Mouse (Mus musculus) hindbrain, embryonic 15.5 days (tissue): ENCODE results near the gene Ube2h. TPM values are rescaled to one million over a fixed set of nuclear protein-coding genes. Genes with fewer than 3 reads are reported as not detected.
A peak's percentile ranks its signal among the peaks of the same experiment; 100 is the strongest.

Experiments
- ATAC-seq: fragments of 200-750 bp; cut with Nextera tagmentation; 2 replicates; pipeline ENCODE4 v1.8.0; 2017; ENCODE audit warnings: low read depth, moderate number of reproducible peaks, moderate TSS enrichment; ENCODE audit not compliant: low FRiP score
- H3K27ac ChIP-seq: fragments of 300-500 bp; sonication (generic); replicated peaks from 2 replicates; pipeline ENCODE4 v1.5.1; 2015; ENCODE audit warnings: mild to moderate bottlenecking, inconsistent platforms
- H3K27me3 ChIP-seq: fragments of 300-500 bp; sonication (generic); 2 replicates; pipeline ENCODE4 v1.6.1; 2015; ENCODE audit warnings: control low read depth, inconsistent platforms
- H3K36me3 ChIP-seq: fragments of 300-500 bp; sonication (generic); 2 replicates; pipeline ENCODE4 v1.6.1; 2015; ENCODE audit warnings: control low read depth, inconsistent platforms
- H3K4me1 ChIP-seq: fragments of 300-500 bp; sonication (generic); replicated peaks from 2 replicates; pipeline ENCODE4 v1.6.1; 2015; ENCODE audit warnings: control low read depth, inconsistent platforms
- H3K4me2 ChIP-seq: fragments of 300-500 bp; sonication (generic); 2 replicates; pipeline ENCODE4 v1.6.1; 2015; ENCODE audit warnings: moderate library complexity, mild to moderate bottlenecking, inconsistent platforms
- H3K4me3 ChIP-seq: fragments of 300-500 bp; sonication (generic); 2 replicates; pipeline ENCODE4 v1.5.1; 2015; ENCODE audit warnings: mild to moderate bottlenecking, inconsistent platforms
- H3K9ac ChIP-seq: fragments of 300-500 bp; sonication (generic); 2 replicates; pipeline ENCODE4 v1.6.1; 2015; ENCODE audit warnings: inconsistent platforms
- H3K9me3 ChIP-seq: fragments of 300-500 bp; sonication (generic); 2 replicates; pipeline ENCODE4 v1.6.1; 2016; ENCODE audit warnings: control low read depth, inconsistent platforms
- WGBS: fragments of 180-500 bp; shearing (Covaris S2); methylation state at CpG from one replicate; pipeline ENCODE4 v1.1.7; 2015; 5-methylcytosine and 5-hydroxymethylcytosine counted together
- polyA plus RNA-seq: library from polyadenylated mRNA; unstranded; fragments of >200 nt; fragmentation: Nextera tagmentation; extraction: Ambion mirVana; gene quantifications from 2 replicates; pipeline ENCODE4 v1.2.1, GENCODE M21; 2015

Ube2h gene
- polyA plus RNA-seq, 1 experiment from 2014 or later = 59.5 TPM

- H3K4me2 ChIP-seq = no peak overlapping the region
- H3K27ac ChIP-seq = no peak overlapping the region
- no peak for ATAC-seq
- H3K36me3 ChIP-seq = peaks cover 18% of the 10 kb centered on the region
- 81% methylated on average over 2 of the region's 2 CpGs for WGBS
- no peaks in the 10 kb centered on the region for H3K27me3 ChIP-seq
- no peaks in the 10 kb centered on the region for H3K9me3 ChIP-seq
- no peak overlapping the region for H3K4me3 ChIP-seq
- no peak overlapping the region for H3K9ac ChIP-seq
- H3K4me1 ChIP-seq = no peaks in the 10 kb centered on the region
Measured at GRCm38 (mm10) chr6:30292579-30292978, 11.8 kb downstream of the Ube2h start.

- Histone ChIP-seq H3K27ac (no peak overlapping the region), H3K4me3 (no peak overlapping the region), H3K9ac (no peak overlapping the region), H3K4me1 (no peaks in the 10 kb centered on the region), H3K4me2 (no peak overlapping the region), H3K9me3 (no peaks in the 10 kb centered on the region), H3K27me3 (no peaks in the 10 kb centered on the region), H3K36me3 (peaks cover 19% of the 10 kb centered on the region)
- 92% methylated on average over 6 of the region's 6 CpGs for WGBS
- ATAC-seq = 0 out of 2 replicates have a peak, but pooled peaks have one; percentile 38
Measured at GRCm38 (mm10) chr6:30287958-30288357, 16.4 kb downstream of the Ube2h start.

GRCm38 (mm10) chr6:30286642-30287041 is 17.7 kb downstream of the Ube2h start:
- no peak overlapping the region for H3K4me3 ChIP-seq
- no peak for ATAC-seq
- H3K4me2 ChIP-seq = no peak overlapping the region
- H3K9ac ChIP-seq = no peak overlapping the region
- H3K4me1 ChIP-seq = no peaks in the 10 kb centered on the region
- peaks cover 19% of the 10 kb centered on the region for H3K36me3 ChIP-seq
- no peaks in the 10 kb centered on the region for H3K9me3 ChIP-seq
- no peak overlapping the region for H3K27ac ChIP-seq
- no peaks in the 10 kb centered on the region for H3K27me3 ChIP-seq

GRCm38 (mm10) chr6:30284177-30284576 is 20.2 kb downstream of the Ube2h start:
- Histone ChIP-seq H3K9me3 (no peaks in the 10 kb centered on the region), H3K36me3 (peaks cover 19% of the 10 kb centered on the region)

GRCm38 (mm10) chr6:30282361-30282760 is 22.0 kb downstream of the Ube2h start:
- WGBS = 97% methylated on average over 2 of the region's 2 CpGs
- H3K36me3 ChIP-seq = peaks cover 31% of the 10 kb centered on the region
- H3K9me3 ChIP-seq = no peaks in the 10 kb centered on the region
- no peak for ATAC-seq
- H3K27me3 ChIP-seq = no peaks in the 10 kb centered on the region
- no peaks in the 10 kb centered on the region for H3K4me1 ChIP-seq
- no peak overlapping the region for H3K27ac ChIP-seq
- H3K9ac ChIP-seq = no peak overlapping the region
- no peak overlapping the region for H3K4me2 ChIP-seq
- H3K4me3 ChIP-seq = no peak overlapping the region

More at GRCm38 (mm10) chr6:30284177-30284576, 20.2 kb downstream of the Ube2h start:
- H3K4me2 ChIP-seq = no peak overlapping the region
- no peak overlapping the region for H3K4me3 ChIP-seq
- H3K9ac ChIP-seq = no peak overlapping the region
- no peaks in the 10 kb centered on the region for H3K27me3 ChIP-seq
- H3K27ac ChIP-seq = no peak overlapping the region
- ATAC-seq = no peak
- H3K4me1 ChIP-seq = no peaks in the 10 kb centered on the region

GRCm38 (mm10) chr6:30278374-30278773 is 26.0 kb downstream of the Ube2h start:
- Histone ChIP-seq H3K27me3 (no peaks in the 10 kb centered on the region), H3K4me1 (no peaks in the 10 kb centered on the region), H3K9me3 (no peaks in the 10 kb centered on the region), H3K4me2 (no peak overlapping the region), H3K27ac (no peak overlapping the region), H3K9ac (no peak overlapping the region), H3K36me3 (peaks cover 22% of the 10 kb centered on the region), H3K4me3 (no peak overlapping the region)
- ATAC-seq = no peak
- WGBS = 72% methylated on average over 1 of the region's 1 CpGs

GRCm38 (mm10) chr6:30276882-30277281 is 27.5 kb downstream of the Ube2h start:
- H3K27ac ChIP-seq = no peak overlapping the region
- H3K9me3 ChIP-seq = no peaks in the 10 kb centered on the region
- no peak overlapping the region for H3K9ac ChIP-seq
- WGBS = 91% methylated on average over 7 of the region's 7 CpGs
- peaks cover 4% of the 10 kb centered on the region; the same call in 1 of the 2 replicates for H3K4me1 ChIP-seq
- no peak overlapping the region for H3K4me2 ChIP-seq
- no peak for ATAC-seq
- no peaks in the 10 kb centered on the region for H3K27me3 ChIP-seq
- no peak overlapping the region for H3K4me3 ChIP-seq
- H3K36me3 ChIP-seq = peaks cover 22% of the 10 kb centered on the region

- Histone ChIP-seq H3K36me3 (peaks cover 22% of the 10 kb centered on the region), H3K4me2 (no peak overlapping the region), H3K27me3 (no peaks in the 10 kb centered on the region), H3K4me1 (peaks cover 4% of the 10 kb centered on the region; the same call in 1 of the 2 replicates), H3K27ac (no peak overlapping the region), H3K9me3 (no peaks in the 10 kb centered on the region), H3K4me3 (no peak overlapping the region), H3K9ac (no peak overlapping the region)
- no peak for ATAC-seq
- WGBS = 72% methylated on average over 3 of the region's 3 CpGs
Measured at GRCm38 (mm10) chr6:30276375-30276774, 28.0 kb downstream of the Ube2h start.

GRCm38 (mm10) chr6:30275159-30275847 is 29.0 kb downstream of the Ube2h start:
- peaks cover 22% of the 10 kb centered on the region for H3K36me3 ChIP-seq
- H3K4me1 ChIP-seq = peaks cover 4% of the 10 kb centered on the region; the same call in 1 of the 2 replicates
- no peak overlapping the region for H3K9ac ChIP-seq
- ATAC-seq = no peak
- no peaks in the 10 kb centered on the region for H3K27me3 ChIP-seq
- H3K4me3 ChIP-seq = no peak overlapping the region
- 82% methylated on average over 5 of the region's 5 CpGs for WGBS
- H3K27ac ChIP-seq = no peak overlapping the region
- no peaks in the 10 kb centered on the region for H3K9me3 ChIP-seq
- H3K4me2 ChIP-seq = no peak overlapping the region

GRCm38 (mm10) chr6:30272911-30273310 is 31.4 kb downstream of the Ube2h start:
- Histone ChIP-seq H3K4me1 (peaks cover 4% of the 10 kb centered on the region; the same call in 1 of the 2 replicates), H3K4me2 (no peak overlapping the region), H3K27me3 (no peaks in the 10 kb centered on the region), H3K9me3 (no peaks in the 10 kb centered on the region), H3K4me3 (no peak overlapping the region), H3K9ac (no peak overlapping the region), H3K27ac (no peak overlapping the region), H3K36me3 (peaks cover 13% of the 10 kb centered on the region; the same call in 1 of the 2 replicates)
- no peak for ATAC-seq
- WGBS = 15% methylated on average over 3 of the region's 3 CpGs

GRCm38 (mm10) chr6:30272338-30272905 is 31.9 kb downstream of the Ube2h start:
- 47% methylated on average over 11 of the region's 11 CpGs for WGBS
- Histone ChIP-seq H3K36me3 (peaks cover 13% of the 10 kb centered on the region), H3K27me3 (no peaks in the 10 kb centered on the region), H3K9me3 (no peaks in the 10 kb centered on the region), H3K9ac (no peak overlapping the region), H3K4me3 (no peak overlapping the region), H3K4me1 (peaks cover 4% of the 10 kb centered on the region; the same call in 1 of the 2 replicates), H3K27ac (no peak overlapping the region), H3K4me2 (no peak overlapping the region)
- ATAC-seq = no peak

- Histone ChIP-seq H3K27me3 (no peaks in the 10 kb centered on the region), H3K4me1 (peaks cover 4% of the 10 kb centered on the region; the same call in 1 of the 2 replicates), H3K9me3 (no peaks in the 10 kb centered on the region), H3K9ac (no peak overlapping the region), H3K36me3 (peaks cover 16% of the 10 kb centered on the region), H3K27ac (no peak overlapping the region), H3K4me3 (no peak overlapping the region), H3K4me2 (no peak overlapping the region)
- 82% methylated on average over 5 of the region's 5 CpGs for WGBS
- ATAC-seq = no peak
Measured at GRCm38 (mm10) chr6:30269846-30270245, 34.5 kb downstream of the Ube2h start.
